Mouse (Mus musculus): Measurements from ENCODE around the gene Neb. TPM values are rescaled to one million over a fixed set of nuclear protein-coding genes. Genes with fewer than 3 reads are reported as not detected.

The Neb gene
- polyA plus RNA-seq, 1 experiment from 2014 or later, result 7.8 TPM

DNA sequence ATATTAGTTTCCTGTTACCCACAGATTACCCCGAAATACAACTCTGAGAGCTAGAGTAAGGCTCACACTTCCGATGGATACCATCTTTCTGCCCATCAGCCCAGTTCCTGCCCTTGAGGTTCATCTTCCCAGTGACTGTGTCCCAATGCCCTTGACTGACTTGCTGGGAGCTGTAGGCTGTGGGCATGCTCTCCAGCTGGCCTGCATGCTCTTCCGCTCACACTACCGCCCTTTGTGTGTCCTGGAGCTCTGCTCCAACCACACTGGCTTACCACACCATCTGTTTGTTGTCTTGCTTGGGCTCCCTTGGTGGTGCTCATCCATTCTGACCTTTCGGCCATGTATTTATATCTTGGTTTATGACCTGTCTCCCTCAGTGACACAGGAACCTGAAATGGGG is 10.6 kb downstream of the Neb start:
- Histone ChIP-seq H3K36me3 (ENCODE audit: control insufficient read depth, insufficient read depth) (no peaks in the 10 kb centered on the region), H3K4me1 (ENCODE audit: control insufficient read depth, insufficient read depth, low read length) (peaks cover 23% of the 10 kb centered on the region), H3K9me3 (replicated peaks; ENCODE audit: control insufficient read depth, low read length) (no peaks in the 10 kb centered on the region), H3K4me2 (ENCODE audit: low read depth, low read length) (peak overlapping the region; percentile 52), H3K4me3 (ENCODE audit: low read length) (no peak overlapping the region), H3K27me3 (ENCODE audit: control insufficient read depth, insufficient read depth, low read length) (no peaks in the 10 kb centered on the region), H3K27ac (ENCODE audit: low read length) (no peak overlapping the region), H3K9ac (ENCODE audit: low read length) (no peak overlapping the region)
- 91% methylated on average over 5 of the region's 5 CpGs for WGBS
- ATAC-seq (replicated peaks; ENCODE audit: extremely low read depth, insufficient read depth, low FRiP score), result no peak

DNA sequence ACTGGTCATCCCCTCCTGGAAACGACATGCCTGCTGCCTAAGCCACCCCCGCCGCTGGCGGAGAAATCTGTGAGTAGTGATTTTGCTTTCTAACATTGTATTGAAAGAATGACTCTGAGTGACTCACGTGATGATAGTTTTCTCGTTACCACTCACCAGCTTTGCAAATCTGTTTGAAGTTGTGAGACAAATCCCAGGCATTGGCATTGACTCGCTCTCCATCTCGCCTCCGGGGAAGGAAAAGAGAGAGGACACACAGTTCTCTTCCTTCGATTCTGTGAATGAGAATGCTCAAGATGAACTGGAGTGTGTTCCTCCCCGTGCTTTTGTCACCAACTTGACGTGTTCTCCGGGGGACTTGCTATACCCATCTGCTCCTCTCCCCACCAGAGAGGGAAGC is 11.0 kb downstream of the Neb start:
- Histone ChIP-seq H3K9ac (ENCODE audit: low read length) (0 out of 2 replicates have a peak overlapping the region, but pooled peaks have one; percentile 14), H3K4me2 (ENCODE audit: low read depth, low read length) (peak overlapping the region; percentile 52), H3K4me1 (ENCODE audit: control insufficient read depth, insufficient read depth, low read length) (peaks cover 23% of the 10 kb centered on the region), H3K27ac (ENCODE audit: low read length) (peak overlapping the region; percentile 11; the same call in 1 of the 2 replicates), H3K9me3 (replicated peaks; ENCODE audit: control insufficient read depth, low read length) (no peaks in the 10 kb centered on the region), H3K36me3 (ENCODE audit: control insufficient read depth, insufficient read depth) (no peaks in the 10 kb centered on the region), H3K27me3 (ENCODE audit: control insufficient read depth, insufficient read depth, low read length) (no peaks in the 10 kb centered on the region), H3K4me3 (ENCODE audit: low read length) (peak overlapping the region; percentile 21; the same call in 1 of the 2 replicates)
- ATAC-seq (replicated peaks; ENCODE audit: extremely low read depth, insufficient read depth, low FRiP score), result no peak
- WGBS, result 32% methylated on average over 13 of the region's 13 CpGs

DNA sequence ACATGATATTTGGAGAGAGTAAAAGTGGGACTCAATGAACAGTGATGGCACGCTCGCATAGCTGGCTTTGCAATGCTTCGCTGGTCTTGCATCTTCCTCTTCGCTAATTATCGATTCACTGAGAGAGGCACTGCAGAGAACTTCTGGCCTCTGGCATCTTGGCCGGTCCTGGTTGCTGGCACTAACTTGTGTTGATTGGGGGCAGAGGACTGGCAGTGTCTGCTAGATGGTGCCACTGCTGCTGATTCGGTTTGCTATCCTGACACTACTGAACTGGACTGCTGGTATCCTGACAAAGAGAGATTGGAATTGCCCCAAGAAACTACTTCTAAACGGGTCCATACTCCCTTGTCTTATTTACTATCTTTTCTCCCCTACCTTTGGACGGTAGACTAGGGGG is 17.2 kb downstream of the Neb start:
- H3K27me3 ChIP-seq (ENCODE audit: control insufficient read depth, insufficient read depth, low read length), result no peaks in the 10 kb centered on the region
- H3K27ac ChIP-seq (ENCODE audit: low read length), result no peak overlapping the region
- no peak overlapping the region for H3K4me2 ChIP-seq (ENCODE audit: low read depth, low read length)
- no peak overlapping the region for H3K9ac ChIP-seq (ENCODE audit: low read length)
- H3K4me1 ChIP-seq (ENCODE audit: control insufficient read depth, insufficient read depth, low read length), result peaks cover 3% of the 10 kb centered on the region; the same call in 1 of the 2 replicates
- 85% methylated on average over 9 of the region's 9 CpGs for WGBS
- no peaks in the 10 kb centered on the region for H3K9me3 ChIP-seq (replicated peaks; ENCODE audit: control insufficient read depth, low read length)
- ATAC-seq (replicated peaks; ENCODE audit: extremely low read depth, insufficient read depth, low FRiP score), result no peak
- no peaks in the 10 kb centered on the region for H3K36me3 ChIP-seq (ENCODE audit: control insufficient read depth, insufficient read depth)
- no peak overlapping the region for H3K4me3 ChIP-seq (ENCODE audit: low read length)

DNA sequence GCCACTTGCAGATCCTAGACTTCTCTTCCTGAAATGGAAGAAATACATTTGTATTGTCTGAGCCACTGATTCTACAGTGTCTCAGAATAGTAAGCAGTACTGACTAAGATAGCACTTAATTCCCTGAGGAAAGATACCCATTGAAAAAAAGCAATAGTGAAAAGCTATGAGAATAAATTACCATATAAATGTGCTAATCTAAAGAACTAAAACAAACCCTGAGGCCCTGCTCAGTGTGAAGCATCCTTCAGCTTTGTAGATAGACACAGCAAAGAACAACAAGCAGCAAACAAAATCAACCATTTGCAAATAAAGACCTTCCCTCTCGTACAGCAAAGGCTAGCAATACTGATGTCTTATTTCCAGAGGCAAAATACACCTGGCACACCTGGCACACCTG is 18.6 kb downstream of the Neb start:
- 83% methylated on average over 1 of the region's 1 CpGs for WGBS
- Histone ChIP-seq H3K4me3 (ENCODE audit: low read length) (no peak overlapping the region), H3K4me1 (ENCODE audit: control insufficient read depth, insufficient read depth, low read length) (peaks cover 3% of the 10 kb centered on the region; the same call in 1 of the 2 replicates), H3K9me3 (replicated peaks; ENCODE audit: control insufficient read depth, low read length) (no peaks in the 10 kb centered on the region), H3K27me3 (ENCODE audit: control insufficient read depth, insufficient read depth, low read length) (no peaks in the 10 kb centered on the region), H3K4me2 (ENCODE audit: low read depth, low read length) (no peak overlapping the region), H3K27ac (ENCODE audit: low read length) (no peak overlapping the region), H3K9ac (ENCODE audit: low read length) (no peak overlapping the region), H3K36me3 (ENCODE audit: control insufficient read depth, insufficient read depth) (no peaks in the 10 kb centered on the region)
- no peak for ATAC-seq (replicated peaks; ENCODE audit: extremely low read depth, insufficient read depth, low FRiP score)

DNA sequence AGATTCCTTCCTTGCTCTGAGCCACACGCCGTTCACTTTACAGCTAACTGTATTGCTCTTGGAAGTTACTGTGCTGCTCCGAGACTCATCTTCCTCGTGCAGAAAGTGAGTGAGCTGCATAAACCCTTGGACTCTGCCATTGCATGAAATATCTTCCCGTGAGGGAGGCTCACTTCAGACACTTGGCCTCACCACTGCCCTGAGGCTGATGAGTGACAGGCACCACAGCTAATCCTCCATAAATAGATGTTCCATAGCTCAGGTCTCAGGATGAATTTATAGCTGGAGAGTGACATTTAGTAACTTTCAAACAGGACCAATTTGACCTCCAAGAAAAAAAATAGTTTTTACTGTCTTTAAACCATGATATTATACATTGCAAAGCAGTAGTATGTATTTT is 20.1 kb downstream of the Neb start:
- Histone ChIP-seq H3K9me3 (replicated peaks; ENCODE audit: control insufficient read depth, low read length) (no peaks in the 10 kb centered on the region), H3K4me3 (ENCODE audit: low read length) (no peak overlapping the region), H3K4me2 (ENCODE audit: low read depth, low read length) (no peak overlapping the region), H3K27ac (ENCODE audit: low read length) (no peak overlapping the region), H3K4me1 (ENCODE audit: control insufficient read depth, insufficient read depth, low read length) (peaks cover 3% of the 10 kb centered on the region; the same call in 1 of the 2 replicates), H3K36me3 (ENCODE audit: control insufficient read depth, insufficient read depth) (no peaks in the 10 kb centered on the region), H3K27me3 (ENCODE audit: control insufficient read depth, insufficient read depth, low read length) (no peaks in the 10 kb centered on the region), H3K9ac (ENCODE audit: low read length) (no peak overlapping the region)
- ATAC-seq (replicated peaks; ENCODE audit: extremely low read depth, insufficient read depth, low FRiP score), result peak; percentile 76
- 66% methylated on average over 5 of the region's 5 CpGs for WGBS

DNA sequence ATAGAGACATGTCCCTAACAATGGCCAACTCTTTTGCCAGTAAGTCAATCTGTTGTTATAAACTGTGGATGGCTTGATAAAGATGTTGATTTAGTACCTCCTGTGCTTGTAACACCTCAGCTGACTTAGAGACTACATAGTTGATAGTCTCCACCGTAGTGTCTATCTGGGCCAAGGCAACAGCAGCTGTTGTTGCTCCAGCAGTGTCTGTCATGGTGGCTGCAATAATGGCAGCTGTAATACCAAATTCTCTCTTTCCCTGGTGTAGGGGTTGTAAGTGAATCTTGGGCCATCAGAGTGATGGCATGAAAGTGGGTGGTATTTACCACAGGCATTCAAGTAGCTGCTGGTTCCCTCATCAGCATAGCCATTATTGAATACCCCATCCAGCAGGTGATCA is 27.2 kb downstream of the Neb start:
- Histone ChIP-seq H3K27ac (ENCODE audit: low read length) (no peak overlapping the region), H3K36me3 (ENCODE audit: control insufficient read depth, insufficient read depth) (no peaks in the 10 kb centered on the region), H3K4me2 (ENCODE audit: low read depth, low read length) (no peak overlapping the region), H3K4me1 (ENCODE audit: control insufficient read depth, insufficient read depth, low read length) (no peaks in the 10 kb centered on the region), H3K9me3 (replicated peaks; ENCODE audit: control insufficient read depth, low read length) (no peaks in the 10 kb centered on the region), H3K9ac (ENCODE audit: low read length) (no peak overlapping the region), H3K27me3 (ENCODE audit: control insufficient read depth, insufficient read depth, low read length) (no peaks in the 10 kb centered on the region), H3K4me3 (ENCODE audit: low read length) (no peak overlapping the region)
- ATAC-seq (replicated peaks; ENCODE audit: extremely low read depth, insufficient read depth, low FRiP score), result no peak
- WGBS, result 84% methylated on average over 1 of the region's 1 CpGs

DNA sequence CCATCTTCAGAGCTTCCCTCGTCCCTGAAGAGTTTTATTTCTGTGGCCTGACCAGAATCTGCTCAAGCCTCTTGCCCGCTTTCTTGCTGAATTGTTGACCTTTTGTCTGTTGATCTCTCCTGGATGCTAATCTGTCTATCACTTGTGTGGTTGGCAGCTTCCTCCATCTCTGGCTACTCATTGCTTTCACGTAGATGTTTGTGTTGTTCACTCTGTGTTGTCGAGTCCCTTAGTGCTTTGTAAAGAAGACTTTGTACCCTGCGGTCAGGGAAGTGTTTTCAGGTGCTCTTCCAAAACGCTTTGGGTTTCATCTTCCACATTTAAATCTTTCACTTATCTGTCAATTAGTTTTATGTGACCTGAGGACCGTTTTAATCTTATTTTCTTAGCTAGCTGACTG is 37.3 kb downstream of the Neb start:
- Histone ChIP-seq H3K9me3 (replicated peaks; ENCODE audit: control insufficient read depth, low read length) (no peaks in the 10 kb centered on the region), H3K4me2 (ENCODE audit: low read depth, low read length) (no peak overlapping the region), H3K27ac (ENCODE audit: low read length) (no peak overlapping the region), H3K4me1 (ENCODE audit: control insufficient read depth, insufficient read depth, low read length) (no peaks in the 10 kb centered on the region), H3K27me3 (ENCODE audit: control insufficient read depth, insufficient read depth, low read length) (no peaks in the 10 kb centered on the region), H3K4me3 (ENCODE audit: low read length) (no peak overlapping the region), H3K36me3 (ENCODE audit: control insufficient read depth, insufficient read depth) (no peaks in the 10 kb centered on the region), H3K9ac (ENCODE audit: low read length) (no peak overlapping the region)
- ATAC-seq (replicated peaks; ENCODE audit: extremely low read depth, insufficient read depth, low FRiP score), result no peak
- 73% methylated on average over 7 of the region's 7 CpGs for WGBS

DNA sequence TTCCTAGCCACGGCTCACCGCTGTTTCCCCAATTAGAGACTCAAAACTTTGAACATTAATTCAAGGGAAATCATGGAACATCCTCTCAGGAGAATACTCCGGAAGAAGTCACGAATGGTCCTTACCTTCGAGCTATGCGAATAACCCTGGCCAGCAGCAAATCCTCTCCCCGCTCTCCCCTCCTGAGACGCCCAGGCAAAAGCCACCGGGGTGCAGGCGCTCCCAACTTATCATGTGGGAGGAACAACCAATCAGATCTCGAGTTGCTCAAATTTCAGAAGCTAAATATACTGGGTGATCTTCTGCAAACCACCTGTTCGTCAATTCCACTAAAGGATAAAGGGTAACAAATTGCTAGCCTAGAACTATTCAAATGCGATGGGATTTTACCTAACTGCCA is 42.7 kb downstream of the Neb start:
- H3K9ac ChIP-seq (ENCODE audit: low read length), result no peak overlapping the region
- no peak for ATAC-seq (replicated peaks; ENCODE audit: extremely low read depth, insufficient read depth, low FRiP score)
- no peaks in the 10 kb centered on the region for H3K9me3 ChIP-seq (replicated peaks; ENCODE audit: control insufficient read depth, low read length)
- 84% methylated on average over 13 of the region's 13 CpGs for WGBS
- H3K4me1 ChIP-seq (ENCODE audit: control insufficient read depth, insufficient read depth, low read length), result peaks cover 2% of the 10 kb centered on the region
- H3K4me3 ChIP-seq (ENCODE audit: low read length), result no peak overlapping the region
- no peaks in the 10 kb centered on the region for H3K36me3 ChIP-seq (ENCODE audit: control insufficient read depth, insufficient read depth)
- no peak overlapping the region for H3K27ac ChIP-seq (ENCODE audit: low read length)
- no peaks in the 10 kb centered on the region for H3K27me3 ChIP-seq (ENCODE audit: control insufficient read depth, insufficient read depth, low read length)
- no peak overlapping the region for H3K4me2 ChIP-seq (ENCODE audit: low read depth, low read length)

DNA sequence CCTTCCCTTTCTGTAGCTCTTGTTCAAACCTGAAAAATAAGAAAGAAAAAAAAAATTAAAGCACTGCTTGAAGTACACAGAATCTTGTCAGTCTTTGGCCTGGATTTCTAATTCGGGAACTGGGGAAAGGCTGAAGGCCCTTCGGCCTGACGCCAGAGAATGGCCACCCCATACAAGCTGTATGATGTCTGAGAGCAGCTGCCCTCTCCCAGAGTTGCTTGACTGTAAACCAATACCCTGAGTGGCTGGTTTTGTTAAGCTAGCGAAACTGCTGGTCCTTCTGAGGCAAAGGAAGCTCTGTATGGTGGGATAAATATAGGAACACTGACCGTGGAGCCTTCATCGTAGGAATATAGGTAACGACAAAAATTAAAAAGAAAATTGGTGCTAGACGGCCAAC is 43.2 kb downstream of the Neb start:
- H3K9ac ChIP-seq (ENCODE audit: low read length), result no peak overlapping the region
- no peak for ATAC-seq (replicated peaks; ENCODE audit: extremely low read depth, insufficient read depth, low FRiP score)
- H3K27me3 ChIP-seq (ENCODE audit: control insufficient read depth, insufficient read depth, low read length), result no peaks in the 10 kb centered on the region
- H3K4me3 ChIP-seq (ENCODE audit: low read length), result no peak overlapping the region
- H3K9me3 ChIP-seq (replicated peaks; ENCODE audit: control insufficient read depth, low read length), result no peaks in the 10 kb centered on the region
- H3K36me3 ChIP-seq (ENCODE audit: control insufficient read depth, insufficient read depth), result no peaks in the 10 kb centered on the region
- WGBS, result 76% methylated on average over 8 of the region's 8 CpGs
- H3K4me2 ChIP-seq (ENCODE audit: low read depth, low read length), result no peak overlapping the region
- peaks cover 2% of the 10 kb centered on the region for H3K4me1 ChIP-seq (ENCODE audit: control insufficient read depth, insufficient read depth, low read length)
- no peak overlapping the region for H3K27ac ChIP-seq (ENCODE audit: low read length)

DNA sequence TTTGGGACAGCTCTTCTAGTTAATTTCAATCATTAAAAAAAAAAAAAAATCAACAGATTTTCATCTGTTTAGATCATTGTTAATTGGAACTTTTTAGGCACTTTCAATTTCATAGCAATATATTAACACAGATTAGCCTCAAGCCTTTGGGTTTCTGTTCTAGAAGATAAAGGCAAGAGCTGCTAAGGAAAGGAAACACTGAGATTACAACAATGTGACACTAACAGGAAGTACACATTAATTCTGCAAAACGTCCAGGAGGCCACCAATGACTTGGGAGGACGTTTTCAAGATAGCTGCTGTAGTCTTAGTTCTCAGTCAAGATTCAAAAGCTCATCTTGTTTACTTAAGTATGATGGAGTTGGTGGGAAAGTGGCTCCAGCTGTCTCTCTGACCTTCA is 44.7 kb downstream of the Neb start:
- Histone ChIP-seq H3K27me3 (ENCODE audit: control insufficient read depth, insufficient read depth, low read length) (no peaks in the 10 kb centered on the region), H3K9ac (ENCODE audit: low read length) (no peak overlapping the region), H3K9me3 (replicated peaks; ENCODE audit: control insufficient read depth, low read length) (no peaks in the 10 kb centered on the region), H3K4me3 (ENCODE audit: low read length) (no peak overlapping the region), H3K36me3 (ENCODE audit: control insufficient read depth, insufficient read depth) (no peaks in the 10 kb centered on the region), H3K4me1 (ENCODE audit: control insufficient read depth, insufficient read depth, low read length) (peaks cover 2% of the 10 kb centered on the region), H3K27ac (ENCODE audit: low read length) (no peak overlapping the region), H3K4me2 (ENCODE audit: low read depth, low read length) (no peak overlapping the region)
- WGBS, result 30% methylated on average over 2 of the region's 2 CpGs
- ATAC-seq (replicated peaks; ENCODE audit: extremely low read depth, insufficient read depth, low FRiP score), result no peak

Measured in heart, embryonic 16.5 days (tissue).